Mouse (Mus musculus) lung, postnatal 0 days (tissue): ENCODE measurements at regions not wholly inside any gene's neighbourhood (a gene's known extent, or its start where the extent isn't known, plus 50 kb on each side); places are given as distances from the start of the nearest gene placed in this dataset.
"Not testable (repeated sequence)": the region's sequence is repeated elsewhere in the genome, so short reads cannot be mapped to it uniquely, and the experiment has no call there.

Source experiments
- CTCF ChIP-seq: IDR thresholded peaks from 2 replicates; pipeline ENCODE4 v1.5.1; 2016; ENCODE audit warnings: antibody characterized with exemption, mild to moderate bottlenecking
- EP300 ChIP-seq: IDR thresholded peaks from 2 replicates; pipeline ENCODE4 v1.6.1; 2016; ENCODE audit warnings: antibody characterized with exemption, mild to moderate bottlenecking, control low read depth

GRCm38 (mm10) chr5:3277241-3277640 lies 64.0 kb upstream of the Cdk6 start:
- not testable (repeated sequence) for TF ChIP-seq CTCF, EP300
